Mouse (Mus musculus) cerebellum, postnatal 25 days (tissue): ENCODE results near the gene Casz1.

Source experiments
- DNase-seq, 2 experiments: peaks; one replicate each; pipeline ENCODE4 v3.0.0; 2021; ENCODE audit warnings: mixed read lengths in 2 of 2

The Casz1 gene

DNA sequence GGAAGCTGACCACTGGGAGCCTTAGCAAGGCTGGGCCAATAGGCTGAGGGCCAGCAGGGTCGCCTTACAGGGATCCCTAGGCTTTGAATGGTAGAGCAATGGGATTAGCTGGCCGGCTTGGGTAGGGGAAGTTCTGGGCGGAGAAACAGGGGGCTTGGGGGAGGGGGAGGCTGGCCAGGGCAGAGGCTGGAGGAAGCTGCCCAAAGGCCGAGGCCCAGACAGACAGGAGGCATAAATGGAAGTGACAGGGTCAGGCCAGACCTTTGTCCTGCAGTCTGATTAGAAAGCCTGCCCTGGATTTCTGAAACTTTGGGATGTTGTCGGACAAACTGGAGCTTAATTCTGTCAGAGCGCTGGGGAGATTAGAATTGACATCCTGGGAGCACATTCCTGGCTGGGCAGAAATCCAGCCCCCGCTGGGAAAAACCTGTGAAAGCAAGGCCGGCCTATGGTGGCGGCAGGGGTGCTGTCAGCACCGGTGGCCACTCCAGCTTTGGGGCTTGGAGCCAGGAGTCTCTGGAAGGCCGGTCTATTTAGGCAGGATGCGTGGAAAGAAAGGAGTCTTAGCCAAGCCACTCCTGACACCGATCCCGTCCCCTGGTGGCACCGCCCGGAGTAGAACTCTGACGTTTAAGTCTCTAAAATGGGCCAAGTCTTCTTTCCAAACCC, 76.9 kb downstream of the Casz1 start:
- DNase-seq: peak; percentile 62 to 78

- no peak for DNase-seq
Measured at GRCm38 (mm10) chr4:148881838-148882237, 77.6 kb downstream of the Casz1 start.

- no peak for DNase-seq
Measured at GRCm38 (mm10) chr4:148882360-148882929, 78.2 kb downstream of the Casz1 start.

GRCm38 (mm10) chr4:148884596-148884995, 80.4 kb downstream of the Casz1 start:
- no peak for DNase-seq

GRCm38 (mm10) chr4:148885401-148885800, 81.2 kb downstream of the Casz1 start:
- DNase-seq: no peak

- DNase-seq: no peak
Measured at GRCm38 (mm10) chr4:148885921-148886540, 81.8 kb downstream of the Casz1 start.

- no peak for DNase-seq
Measured at GRCm38 (mm10) chr4:148888229-148888628, 84.0 kb downstream of the Casz1 start.

- DNase-seq: no peak
Measured at GRCm38 (mm10) chr4:148889011-148889410, 84.8 kb downstream of the Casz1 start.

DNA sequence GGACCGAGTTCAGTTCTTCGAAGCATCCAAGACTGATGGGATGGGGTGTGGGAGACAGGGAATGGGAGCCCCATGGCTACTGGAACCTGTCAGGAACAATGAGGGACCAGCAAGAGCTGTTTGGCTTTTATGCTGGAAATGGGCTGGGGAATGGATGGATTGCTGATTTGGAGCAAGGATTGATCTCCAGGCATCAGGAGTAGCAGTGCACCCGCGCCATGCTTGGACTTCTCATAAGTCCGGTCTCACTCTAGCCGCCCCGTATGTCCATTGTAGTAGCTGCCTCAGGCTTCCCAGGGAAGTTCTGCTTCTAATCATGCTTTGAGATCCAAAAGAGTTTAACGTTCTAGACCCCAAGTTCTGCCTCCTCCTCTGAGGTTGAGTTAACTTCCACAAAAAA, 86.2 kb downstream of the Casz1 start:
- no peak for DNase-seq

- peak; percentile 43 to 50 for DNase-seq
Measured at GRCm38 (mm10) chr4:148890892-148891838, 86.9 kb downstream of the Casz1 start.

DNA sequence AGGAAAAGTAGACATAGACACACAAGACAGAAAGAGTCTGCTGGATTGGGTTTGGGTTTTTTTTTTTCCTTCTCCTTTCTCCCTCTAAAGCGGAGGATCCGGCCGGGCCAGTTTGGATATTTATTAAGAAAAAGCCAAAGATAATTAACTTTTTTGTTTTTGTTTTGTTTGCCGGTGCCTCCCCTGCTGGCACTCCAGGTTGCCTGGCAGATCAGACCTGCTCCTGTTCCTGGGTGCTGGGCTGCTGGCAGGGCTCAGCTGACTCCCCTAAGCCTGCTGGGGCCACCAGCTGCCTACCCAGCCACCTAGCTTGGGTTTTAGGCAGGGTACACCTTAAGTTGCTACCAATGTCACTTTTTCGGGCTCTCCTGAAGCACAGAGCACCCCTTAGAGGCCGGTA, 91.9 kb downstream of the Casz1 start:
- no peak for DNase-seq

DNA sequence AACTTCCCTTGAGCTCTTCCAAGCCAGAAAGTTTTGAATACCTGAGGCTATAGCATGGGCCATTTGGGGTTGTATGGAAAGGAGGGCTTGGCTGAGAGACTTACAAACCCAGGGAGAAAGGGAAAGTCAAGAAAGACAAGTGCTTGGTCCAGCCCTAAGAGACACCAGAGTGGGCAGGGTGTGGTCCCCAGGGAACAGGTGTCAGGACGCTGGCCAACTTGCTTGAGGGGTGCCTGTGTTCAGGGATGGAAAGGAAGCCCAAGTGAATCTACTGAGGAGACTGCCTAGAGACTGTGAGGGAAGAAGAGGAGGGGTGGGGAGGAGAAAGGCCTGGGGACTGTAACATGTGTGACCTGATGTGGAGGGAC, 95.7 kb downstream of the Casz1 start:
- DNase-seq: no peak

DNA sequence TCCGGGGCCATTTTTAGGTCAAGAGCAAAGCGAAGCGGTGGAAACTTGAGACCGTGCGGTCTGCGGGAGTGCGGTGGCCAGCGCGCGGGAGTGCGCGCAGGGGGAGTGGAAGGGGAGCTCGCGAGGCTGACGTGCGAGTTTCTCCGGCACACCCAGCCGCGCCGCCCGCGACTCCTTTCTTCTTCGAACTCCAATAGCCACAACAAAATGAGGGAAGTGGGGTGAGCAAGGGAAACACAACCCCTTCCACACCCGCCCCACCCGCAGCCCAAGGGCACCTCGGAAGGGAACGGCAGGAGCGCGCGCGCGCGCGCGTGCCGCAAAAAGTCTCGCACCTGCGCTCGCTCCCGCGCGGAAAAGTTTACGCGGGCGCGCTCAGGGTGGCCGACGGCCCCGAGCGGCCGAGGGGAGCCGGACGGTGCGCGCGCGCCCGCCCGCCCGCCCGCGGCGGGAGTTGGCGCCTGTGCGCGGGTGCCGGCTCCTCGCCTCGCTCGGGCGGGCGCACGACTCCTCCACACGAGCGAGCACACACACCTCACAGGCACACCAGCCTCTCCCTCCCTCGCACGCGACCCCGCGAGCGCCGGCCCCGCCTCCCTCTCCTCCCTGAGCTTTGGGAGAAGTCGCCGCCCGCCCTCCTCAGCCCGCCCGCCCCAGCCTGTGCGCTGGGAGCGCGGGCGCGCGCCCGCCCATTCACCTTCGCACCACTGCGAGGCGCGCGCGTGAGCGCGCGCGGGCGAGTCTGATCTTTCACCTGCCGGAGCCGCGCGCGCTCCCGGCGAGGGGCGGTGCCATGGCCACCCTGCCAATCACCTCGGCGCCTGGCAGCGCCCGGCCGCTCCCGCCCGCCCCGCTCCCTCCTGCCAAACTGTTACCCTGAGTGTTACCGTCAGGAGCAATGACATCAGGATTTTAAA, 96.3 kb downstream of the Casz1 start:
- DNase-seq: peak; percentile 74 to 91

DNA sequence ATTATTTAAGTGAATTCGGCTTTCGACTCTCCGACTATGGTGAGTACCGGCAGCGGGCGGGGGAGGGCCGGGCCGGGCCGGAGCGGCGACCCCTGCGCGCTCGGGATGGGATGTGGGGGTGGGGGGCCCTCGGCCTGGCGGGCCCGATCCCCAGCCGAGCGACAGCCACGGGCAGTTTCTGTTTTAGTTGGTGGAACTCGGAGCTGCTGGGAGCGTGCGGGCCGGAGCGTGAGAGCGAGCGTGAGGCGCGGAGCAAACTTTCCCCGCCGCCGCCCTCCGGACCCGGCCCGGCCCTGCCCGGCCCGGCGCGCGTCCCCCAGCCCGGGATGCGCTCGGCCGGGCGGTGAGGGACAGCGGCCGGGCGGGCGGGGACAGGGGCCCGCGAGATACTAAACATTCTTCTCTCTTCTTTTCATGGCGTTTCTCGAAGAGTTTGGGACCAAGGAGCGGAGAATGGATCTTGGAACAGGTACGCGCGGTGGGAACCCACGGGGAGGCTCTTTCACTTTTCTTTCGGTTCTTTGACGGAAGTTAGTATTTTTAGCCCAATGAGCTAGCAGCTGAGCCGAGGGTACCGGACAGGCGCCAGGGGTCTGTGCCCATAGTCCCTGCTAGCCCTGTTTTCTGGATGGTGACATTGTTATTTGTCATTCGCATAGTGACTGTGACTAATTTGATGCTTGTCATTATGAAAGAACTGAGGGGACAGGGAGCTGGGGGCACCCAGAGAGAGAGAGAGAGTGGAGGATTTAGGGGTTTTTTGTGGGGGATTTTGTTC, 97.2 kb downstream of the Casz1 start:
- DNase-seq: peak in 1 of 2 experiments; percentile 34

DNA sequence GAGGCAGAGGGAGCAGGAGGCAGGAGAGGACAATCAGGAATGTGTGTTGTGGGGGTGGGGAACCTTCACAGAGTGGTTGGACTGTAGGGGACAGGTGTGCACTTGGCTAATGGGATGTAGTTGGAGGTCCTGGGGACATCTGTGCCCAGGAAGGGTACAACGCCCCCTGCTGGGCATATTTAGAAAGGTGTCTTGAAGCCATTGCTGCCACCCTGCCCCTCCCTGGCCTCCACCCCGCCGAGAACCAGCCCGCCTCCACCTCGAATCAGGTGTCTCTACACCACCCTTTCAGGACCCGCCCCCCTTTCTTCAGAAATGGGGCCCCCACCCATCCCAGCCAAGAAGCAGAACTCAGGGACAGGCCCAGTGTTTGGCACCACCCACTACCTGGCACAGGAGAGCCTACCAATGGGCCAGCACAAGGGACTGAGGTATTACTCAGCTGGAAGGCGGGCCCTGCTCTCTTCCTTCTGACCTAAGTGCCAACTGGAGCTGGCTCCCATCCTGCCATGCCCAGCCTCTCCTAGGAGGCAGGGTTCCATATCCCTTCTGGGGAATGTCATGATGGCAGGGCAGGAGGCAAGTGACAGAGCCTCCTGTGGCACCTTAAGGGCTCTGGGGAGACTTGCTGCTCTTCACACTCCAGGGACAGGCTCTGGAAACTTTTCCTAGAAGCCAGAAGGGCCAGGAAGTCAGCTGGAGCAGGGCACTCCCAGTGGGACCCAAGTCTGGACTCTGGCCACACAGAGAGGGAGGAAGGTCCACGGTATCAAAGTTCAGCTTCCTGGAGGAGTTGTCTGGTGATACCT, 98.9 kb downstream of the Casz1 start:
- DNase-seq: peak in 1 of 2 experiments; percentile 38

DNA sequence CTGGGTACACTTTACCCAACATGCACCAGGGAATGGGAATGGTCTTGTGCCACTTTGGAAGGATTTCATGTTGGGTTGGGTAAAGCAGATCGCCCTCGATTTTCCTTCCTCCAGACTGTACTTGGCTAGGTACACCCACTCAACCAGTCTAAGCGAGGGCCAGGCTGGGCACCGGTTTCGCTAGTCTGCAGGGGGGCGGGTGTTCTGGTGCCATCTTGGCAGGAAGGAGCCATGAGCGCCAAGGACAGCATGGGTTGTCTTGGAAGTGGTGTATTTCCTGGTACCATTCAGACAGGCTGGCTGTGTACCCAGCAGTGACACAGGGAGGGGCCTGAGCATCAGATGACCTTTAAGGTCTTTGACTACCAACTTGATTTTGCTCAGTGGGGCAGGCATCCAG, 101.1 kb downstream of the Casz1 start:
- DNase-seq: peak; percentile 67 to 77

DNA sequence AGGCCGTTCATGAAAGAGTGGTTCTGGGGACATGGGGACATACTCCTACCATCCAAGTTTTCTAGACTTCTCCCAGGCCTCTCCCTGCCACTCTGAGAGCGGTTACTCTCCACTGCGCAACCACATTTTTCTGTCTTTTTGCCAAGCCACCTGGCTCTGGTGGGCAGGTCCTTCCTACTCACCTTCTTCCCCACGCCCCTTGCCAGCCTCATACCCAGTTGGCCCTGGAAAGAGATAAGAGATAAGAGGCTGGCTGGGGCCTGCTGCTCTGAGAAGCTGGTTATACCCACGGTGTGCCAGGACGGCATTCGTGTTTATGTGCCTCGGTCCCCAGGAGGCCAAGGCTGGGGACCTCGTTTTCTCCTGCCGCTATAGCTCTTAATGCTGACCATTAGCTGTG, 102.6 kb downstream of the Casz1 start:
- DNase-seq: no peak

- no peak for DNase-seq
Measured at GRCm38 (mm10) chr4:148908214-148908681, 104.0 kb downstream of the Casz1 start.

DNA sequence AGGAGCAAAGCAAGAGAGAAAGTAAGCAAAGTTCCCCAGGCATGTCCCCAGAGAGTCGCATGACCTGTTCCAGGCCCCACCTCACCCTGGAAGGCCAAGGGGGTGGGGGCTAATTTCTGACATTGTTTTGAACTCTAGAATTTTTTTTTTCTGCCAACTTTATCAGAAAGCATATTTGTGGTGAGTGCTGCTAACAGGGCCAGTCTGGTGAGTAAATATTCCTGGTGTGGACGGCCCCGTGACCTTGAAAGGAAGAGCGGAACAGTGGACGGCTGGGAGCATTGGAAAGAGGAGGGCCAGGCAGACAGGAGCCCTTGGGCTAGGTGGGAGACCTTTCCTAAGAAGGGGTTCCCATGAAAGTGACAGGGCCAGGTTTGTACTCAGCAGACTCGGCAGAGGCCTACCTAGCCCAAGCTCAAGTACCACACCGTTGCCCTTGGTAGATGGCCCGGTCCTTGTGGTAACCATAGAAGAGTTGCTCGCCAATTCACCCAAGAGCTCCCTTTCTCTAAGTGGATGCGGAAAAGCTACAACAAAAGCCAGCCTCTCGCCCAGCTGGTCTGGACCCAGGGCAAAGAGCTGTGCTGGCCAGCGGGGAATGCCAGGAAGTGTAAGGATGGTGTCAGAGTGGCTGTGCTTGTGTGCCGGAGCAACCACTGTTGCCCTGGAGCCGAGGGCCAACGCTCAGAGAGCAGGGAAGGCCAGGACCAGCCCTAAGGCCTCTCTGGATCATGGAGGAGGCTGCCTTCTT, 104.7 kb downstream of the Casz1 start:
- DNase-seq: no peak

DNA sequence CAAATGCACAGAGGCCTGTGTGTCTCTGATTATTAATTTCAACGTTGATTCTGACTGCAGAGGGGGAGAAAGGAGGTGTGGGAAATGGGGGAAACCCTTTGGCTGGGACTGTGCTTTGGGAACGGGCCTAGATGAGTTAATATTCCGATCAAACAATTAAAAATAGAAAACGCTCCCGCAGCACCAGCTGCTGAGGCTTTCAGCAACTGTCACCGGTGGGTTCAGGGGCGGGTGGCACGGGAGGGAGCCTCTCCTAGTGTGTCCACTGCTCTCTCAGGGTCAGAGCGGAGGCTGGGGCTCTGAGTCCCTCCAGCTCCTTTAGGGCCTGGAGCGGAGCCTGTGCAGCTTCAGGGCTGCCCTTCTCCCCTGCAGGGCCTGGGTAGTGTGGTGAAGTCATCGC, 105.3 kb downstream of the Casz1 start:
- no peak for DNase-seq
